Mouse (Mus musculus) heart, postnatal 0 days (tissue): ENCODE measurements around the gene Itpr1.

Experiments
- CTCF ChIP-seq: IDR thresholded peaks from 2 replicates; pipeline ENCODE4 v1.5.1; 2016; ENCODE audit warnings: antibody characterized with exemption, control low read depth, low read depth
- EP300 ChIP-seq: IDR thresholded peaks from 2 replicates; pipeline ENCODE4 v1.6.1; 2016; ENCODE audit warnings: antibody characterized with exemption, low read depth

DNA sequence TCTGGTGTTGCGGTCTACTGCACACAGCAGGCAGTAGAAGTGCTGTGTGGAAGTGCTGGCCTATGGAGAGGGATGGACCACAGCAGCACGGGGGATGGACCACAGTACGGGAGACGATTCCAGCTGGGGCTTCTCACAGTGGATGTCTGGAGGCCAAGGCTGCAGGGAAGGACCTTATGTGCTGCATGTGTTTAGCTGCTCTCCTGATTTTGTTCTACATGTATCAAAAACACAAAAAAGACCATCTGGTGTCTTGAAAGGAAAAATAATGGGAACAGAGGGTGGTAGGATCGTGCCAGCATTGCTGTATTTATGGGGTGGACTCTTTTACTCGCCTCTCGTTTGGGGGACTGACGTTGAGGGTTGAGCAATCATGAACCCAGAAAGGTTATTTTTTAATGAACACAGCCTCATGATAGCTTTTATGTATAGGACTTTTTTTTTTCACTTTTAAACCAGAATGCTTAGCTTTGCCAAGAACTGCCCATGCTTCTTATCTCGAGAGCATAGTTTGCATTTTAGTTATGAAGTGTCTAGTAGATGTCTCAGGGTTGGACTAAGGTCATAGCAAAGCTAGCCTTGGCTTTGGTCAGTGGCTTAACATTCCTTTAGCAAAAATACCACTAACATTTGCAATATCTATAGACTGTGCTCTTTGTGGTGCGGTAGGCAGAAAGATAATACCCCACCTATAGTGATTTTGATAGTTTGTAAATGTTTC lies 61.6 kb downstream of the Itpr1 start:
- TF ChIP-seq CTCF (no peak), EP300 (no peak)
